Mouse (Mus musculus): Measurements from ENCODE around the gene Pnpla7. TPM values are rescaled to one million over a fixed set of nuclear protein-coding genes. Genes with fewer than 3 reads are reported as not detected.
"Not testable (repeated sequence)": the region's sequence is repeated elsewhere in the genome, so short reads cannot be mapped to it uniquely, and the experiment has no call there.

The Pnpla7 gene
- polyA plus RNA-seq, 1 experiment from 2014 or later = 7.4 TPM

DNA sequence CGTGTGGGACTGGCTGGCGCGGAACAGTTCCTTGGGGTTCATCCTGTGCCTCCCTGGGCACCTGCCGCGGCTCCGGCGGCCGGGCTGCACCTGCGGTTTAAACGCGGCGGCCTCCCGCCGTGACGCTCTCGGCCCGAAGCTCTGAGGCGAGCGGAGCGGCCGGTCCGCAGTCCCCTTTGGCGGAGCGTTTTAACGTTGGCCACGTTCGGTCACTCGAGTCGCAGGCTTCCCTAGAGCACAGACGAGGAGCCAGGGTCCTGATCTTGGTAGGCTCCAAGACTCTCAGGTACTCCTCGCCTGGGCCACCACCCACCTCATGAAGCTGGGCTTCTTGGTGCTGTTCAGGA is 25.7 kb upstream of the Pnpla7 start:
- peak overlapping the region; percentile 23; the same call in 1 of the 2 replicates for H3K27ac ChIP-seq
- peak overlapping the region; percentile 91 for H3K4me3 ChIP-seq
- peaks cover 15% of the 10 kb centered on the region for H3K4me1 ChIP-seq
- ATAC-seq (ENCODE audit: low FRiP score, low read depth) = no peak
- H3K27me3 ChIP-seq = no peaks in the 10 kb centered on the region
- under 1% methylated on average over 31 of the region's 31 CpGs for WGBS
- H3K4me2 ChIP-seq (replicated peaks) = peak overlapping the region; percentile 93
- peak overlapping the region; percentile 95 for H3K9ac ChIP-seq
- H3K36me3 ChIP-seq = peaks cover 36% of the 10 kb centered on the region
- H3K9me3 ChIP-seq = no peaks in the 10 kb centered on the region

DNA sequence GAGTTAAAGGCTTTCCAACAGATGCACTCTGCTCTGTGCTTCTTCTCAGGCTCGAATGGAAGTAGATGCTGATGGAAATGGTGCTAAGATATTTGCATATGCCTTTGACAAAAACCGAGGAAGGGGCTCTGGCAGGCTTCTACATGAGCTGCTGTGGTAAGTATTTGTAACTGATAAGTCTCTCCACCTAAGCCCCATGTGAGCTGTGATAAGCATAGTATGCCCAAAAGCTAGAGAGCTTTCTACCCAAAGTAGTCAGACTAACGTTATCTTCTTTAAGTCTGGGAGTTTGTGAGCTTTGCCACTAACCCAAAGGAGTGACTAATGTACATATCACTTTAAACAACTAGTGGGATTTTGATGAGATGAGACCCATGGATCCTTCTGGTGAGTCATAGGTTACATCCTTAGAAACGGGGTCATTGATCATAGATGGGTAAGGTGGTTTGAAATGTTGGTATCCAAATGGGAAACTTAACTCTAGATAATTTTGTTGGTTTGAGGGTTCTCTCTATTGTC is 23.2 kb upstream of the Pnpla7 start:
- no peak overlapping the region for H3K9ac ChIP-seq
- H3K36me3 ChIP-seq = peaks cover 58% of the 10 kb centered on the region
- ATAC-seq (ENCODE audit: low FRiP score, low read depth) = no peak
- no peak overlapping the region for H3K4me2 ChIP-seq (replicated peaks)
- H3K4me1 ChIP-seq = peaks cover 15% of the 10 kb centered on the region
- 84% methylated on average over 4 of the region's 4 CpGs for whole genome bisulfite sequencing
- H3K27me3 ChIP-seq = no peaks in the 10 kb centered on the region
- H3K27ac ChIP-seq = no peak overlapping the region
- H3K9me3 ChIP-seq = no peaks in the 10 kb centered on the region
- H3K4me3 ChIP-seq = no peak overlapping the region

DNA sequence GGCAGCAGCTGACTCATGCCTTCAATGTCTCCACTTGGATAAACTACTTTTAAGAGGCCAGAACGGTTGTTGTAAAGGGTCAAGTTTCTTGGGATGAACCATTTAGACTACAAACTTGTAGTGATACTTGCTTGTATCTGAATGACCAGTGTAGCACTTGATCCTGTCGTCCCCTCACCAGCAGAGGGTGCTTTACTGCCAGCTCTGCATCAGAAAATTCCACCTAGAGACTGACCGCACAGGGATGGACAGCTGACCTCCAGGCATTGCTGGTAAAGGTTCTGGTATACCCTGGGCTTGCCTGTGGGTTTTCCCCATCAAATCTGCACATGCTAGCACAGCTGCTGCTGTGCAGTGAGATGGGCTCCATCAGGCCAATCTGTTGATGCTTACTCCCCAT is 14.9 kb upstream of the Pnpla7 start:
- Histone ChIP-seq H3K27ac (no peak overlapping the region), H3K27me3 (no peaks in the 10 kb centered on the region), H3K9me3 (no peaks in the 10 kb centered on the region), H3K4me2 (replicated peaks) (no peak overlapping the region), H3K4me3 (no peak overlapping the region), H3K36me3 (peaks cover 73% of the 10 kb centered on the region), H3K4me1 (peaks cover 12% of the 10 kb centered on the region), H3K9ac (no peak overlapping the region)
- ATAC-seq (ENCODE audit: low FRiP score, low read depth) = no peak
- WGBS = 35% methylated on average over 3 of the region's 3 CpGs

DNA sequence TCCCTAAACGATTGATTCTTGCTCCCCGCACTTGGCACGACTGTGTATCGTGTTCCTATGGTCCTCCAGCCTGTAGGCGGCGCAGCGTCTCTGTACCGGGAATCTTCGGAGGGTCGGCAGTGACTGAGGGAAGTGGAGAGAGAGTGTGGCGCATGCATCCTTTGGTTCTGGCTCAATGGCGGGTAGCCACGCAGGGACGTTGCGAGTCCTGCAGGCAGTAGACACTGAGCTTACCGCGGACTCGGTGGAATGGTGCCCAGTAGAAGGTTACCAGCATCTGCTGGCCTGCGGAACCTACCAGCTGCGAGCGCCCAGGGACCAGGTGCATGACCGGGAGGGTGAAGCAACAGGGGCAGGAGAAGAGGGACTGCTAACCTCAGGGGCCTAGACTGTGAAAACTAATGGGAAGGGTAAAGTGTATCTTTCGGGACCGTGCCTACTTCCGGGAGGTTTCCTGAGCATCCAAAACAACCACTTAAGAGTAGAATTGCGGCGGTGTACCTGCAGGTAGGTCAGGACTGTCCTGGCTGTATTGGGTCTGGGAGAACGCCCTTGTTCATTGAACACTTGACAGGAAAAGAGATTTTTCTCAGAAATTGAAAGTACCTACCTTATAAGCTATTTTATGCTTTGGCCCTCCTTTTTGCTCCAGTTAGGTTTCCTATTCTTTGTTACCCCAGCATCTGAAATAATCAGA is 13.4 kb upstream of the Pnpla7 start, which contains the start of gene Dph7:
Gene Dph7 (plus strand): TSS at position 97 of the 697 bp plus-strand sequence.
- H3K36me3 ChIP-seq = peaks cover 71% of the 10 kb centered on the region
- H3K4me1 ChIP-seq = peaks cover 12% of the 10 kb centered on the region
- 1% methylated on average over 28 of the region's 28 CpGs for WGBS
- H3K27me3 ChIP-seq = no peaks in the 10 kb centered on the region
- H3K9me3 ChIP-seq = no peaks in the 10 kb centered on the region
- H3K27ac ChIP-seq = no peak within 1 kb of the TSS
- peak within 1 kb of the TSS; percentile 90 for H3K9ac ChIP-seq
- peak; percentile 89 for ATAC-seq (ENCODE audit: low FRiP score, low read depth)
- peak within 1 kb of the TSS; percentile 71 for H3K4me2 ChIP-seq (replicated peaks)
- peak within 1 kb of the TSS; percentile 87 for H3K4me3 ChIP-seq

DNA sequence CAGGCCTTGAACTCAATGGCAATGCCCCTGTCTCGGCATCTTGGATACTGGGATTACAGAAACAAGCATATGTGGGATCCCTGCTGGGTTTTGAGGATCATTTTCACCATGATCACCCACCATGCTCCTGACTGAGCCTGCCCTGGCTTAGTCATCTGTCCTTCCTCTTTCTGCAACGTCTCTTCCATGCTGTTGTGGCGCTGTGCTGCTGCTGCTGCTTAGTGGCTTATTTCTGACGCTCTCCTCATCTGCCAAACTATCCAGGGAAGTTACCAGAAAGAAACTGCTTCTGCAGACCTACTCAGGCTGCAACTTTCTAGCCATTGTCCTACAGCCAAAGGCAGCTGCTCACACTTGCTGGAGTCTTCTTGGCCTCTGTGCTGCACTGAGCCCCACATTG is 5.4 kb upstream of the Pnpla7 start:
- no peak overlapping the region for H3K4me2 ChIP-seq (replicated peaks)
- ATAC-seq (ENCODE audit: low FRiP score, low read depth) = no peak
- no peak overlapping the region for H3K9ac ChIP-seq
- H3K27me3 ChIP-seq = no peaks in the 10 kb centered on the region
- no peak overlapping the region for H3K4me3 ChIP-seq
- peaks cover 13% of the 10 kb centered on the region for H3K4me1 ChIP-seq
- no peaks in the 10 kb centered on the region for H3K9me3 ChIP-seq
- 83% methylated on average over 4 of the region's 4 CpGs for WGBS
- H3K36me3 ChIP-seq = peaks cover 75% of the 10 kb centered on the region
- no peak overlapping the region for H3K27ac ChIP-seq

DNA sequence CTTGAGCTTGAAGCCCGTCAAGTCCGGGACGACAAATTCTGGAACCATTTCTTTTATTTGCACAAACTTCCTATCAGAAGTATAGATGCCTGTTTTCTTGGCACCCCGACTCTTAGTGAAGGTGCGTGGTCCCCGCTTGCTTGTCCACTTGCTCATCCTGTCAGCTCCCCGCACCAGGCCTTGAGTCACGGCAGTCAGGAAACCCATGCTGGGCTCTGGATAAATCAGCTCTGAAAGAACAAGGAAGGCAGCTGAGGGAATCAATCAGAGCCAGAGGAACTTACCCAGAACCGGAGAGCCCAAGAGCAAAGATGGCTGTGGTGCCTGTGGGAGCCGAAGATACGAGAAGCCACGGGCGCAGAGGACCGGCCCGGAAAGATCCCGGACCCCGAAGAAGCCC is 1.4 kb upstream of the Pnpla7 start:
- WGBS = under 1% methylated on average over 17 of the region's 17 CpGs
- not testable (repeated sequence) for H3K9me3 ChIP-seq; ATAC-seq (ENCODE audit: low FRiP score, low read depth); H3K27me3 ChIP-seq
- Histone ChIP-seq H3K9ac (peak overlapping the region; percentile 86), H3K4me3 (peak overlapping the region; percentile 82), H3K4me2 (replicated peaks) (peak overlapping the region; percentile 97), H3K27ac (peak overlapping the region; percentile 81; the same call in 1 of the 2 replicates), H3K36me3 (peaks cover 40% of the 10 kb centered on the region), H3K4me1 (peaks cover 18% of the 10 kb centered on the region)

DNA sequence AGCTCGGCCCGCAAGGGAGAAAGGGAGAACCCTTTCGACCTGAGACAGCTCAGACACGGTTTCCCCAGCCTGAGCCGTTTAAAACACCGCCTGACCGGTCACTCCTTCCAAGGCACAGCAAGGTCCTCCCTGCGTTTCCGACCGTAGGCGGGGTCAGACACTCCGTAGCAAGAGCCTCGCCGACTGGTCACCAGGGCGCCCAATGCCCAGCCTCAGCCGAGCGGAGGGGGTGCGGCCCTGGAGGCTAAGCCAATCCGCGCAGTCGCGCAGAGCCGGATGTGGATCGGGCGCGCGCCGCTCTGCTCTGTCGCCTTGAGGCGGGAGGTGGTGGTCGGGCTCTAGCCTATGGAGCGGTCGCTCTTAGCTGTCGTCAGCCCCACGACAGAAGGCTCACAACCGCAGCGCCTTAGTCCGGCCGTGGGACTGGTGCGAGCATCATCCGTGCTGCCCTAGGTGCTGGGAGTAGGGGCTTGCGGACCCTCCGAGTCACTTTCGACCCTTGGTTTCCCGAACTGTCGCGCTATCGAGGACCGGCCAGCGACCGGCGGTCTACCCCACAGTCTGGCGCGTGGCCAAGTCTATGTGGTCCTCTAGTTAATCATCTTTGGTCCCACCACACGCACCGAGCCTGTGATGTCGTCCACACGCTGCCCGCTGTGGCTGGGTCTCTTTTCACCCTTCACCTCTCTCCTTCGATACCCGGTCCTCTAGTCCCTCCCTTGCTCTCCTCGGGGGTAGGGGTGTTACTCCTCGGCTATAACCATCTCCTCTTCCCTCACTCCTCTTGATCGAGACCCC is 728 bp upstream of the Pnpla7 start, which contains the start of gene Mrpl41:
Gene Mrpl41 (minus strand): TSS at position 193 of the 798 bp plus-strand sequence.
- peak; percentile 99 for ATAC-seq (ENCODE audit: low FRiP score, low read depth)
- H3K9ac ChIP-seq = peak within 1 kb of the TSS; percentile 86
- under 1% methylated on average over 63 of the region's 64 CpGs for WGBS

DNA sequence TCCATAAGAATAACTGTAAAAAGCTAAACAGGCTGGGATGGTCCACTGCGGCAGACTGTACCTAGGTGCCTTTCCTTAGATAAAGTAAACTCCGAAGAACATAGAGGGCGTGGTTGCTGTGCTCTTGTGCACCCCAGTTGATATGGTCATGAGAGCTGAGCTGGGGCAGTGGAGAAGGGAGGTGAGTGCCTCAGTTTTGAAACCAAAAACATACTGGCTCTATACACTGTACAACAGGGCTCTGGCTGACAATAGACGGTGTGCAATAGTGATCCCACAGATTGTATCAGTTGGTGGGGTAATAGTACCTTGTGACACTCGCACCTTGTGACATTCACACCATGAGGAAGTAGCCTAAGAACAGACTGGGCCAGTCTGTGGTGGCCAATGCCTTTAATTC is 1.1 kb downstream of the Pnpla7 start:
- no peak overlapping the region for H3K4me3 ChIP-seq
- no peaks in the 10 kb centered on the region for H3K27me3 ChIP-seq
- H3K36me3 ChIP-seq = peaks cover 15% of the 10 kb centered on the region
- ATAC-seq (ENCODE audit: low FRiP score, low read depth) = no peak
- H3K4me1 ChIP-seq = peaks cover 18% of the 10 kb centered on the region
- H3K9me3 ChIP-seq = no peaks in the 10 kb centered on the region
- H3K4me2 ChIP-seq (replicated peaks) = no peak overlapping the region
- no peak overlapping the region for H3K9ac ChIP-seq
- 90% methylated on average over 5 of the region's 5 CpGs for WGBS
- H3K27ac ChIP-seq = no peak overlapping the region

More for the DNA sequence above, 728 bp upstream of the Pnpla7 start, which contains the start of gene Mrpl41:
- H3K4me1 ChIP-seq = peaks cover 18% of the 10 kb centered on the region
- peak within 1 kb of the TSS; percentile 86 for H3K27ac ChIP-seq
- no peaks in the 10 kb centered on the region for H3K27me3 ChIP-seq
- peaks cover 34% of the 10 kb centered on the region for H3K36me3 ChIP-seq
- no peaks in the 10 kb centered on the region for H3K9me3 ChIP-seq
- peak within 1 kb of the TSS; percentile 82 for H3K4me3 ChIP-seq
- peak within 1 kb of the TSS; percentile 97 for H3K4me2 ChIP-seq (replicated peaks)

DNA sequence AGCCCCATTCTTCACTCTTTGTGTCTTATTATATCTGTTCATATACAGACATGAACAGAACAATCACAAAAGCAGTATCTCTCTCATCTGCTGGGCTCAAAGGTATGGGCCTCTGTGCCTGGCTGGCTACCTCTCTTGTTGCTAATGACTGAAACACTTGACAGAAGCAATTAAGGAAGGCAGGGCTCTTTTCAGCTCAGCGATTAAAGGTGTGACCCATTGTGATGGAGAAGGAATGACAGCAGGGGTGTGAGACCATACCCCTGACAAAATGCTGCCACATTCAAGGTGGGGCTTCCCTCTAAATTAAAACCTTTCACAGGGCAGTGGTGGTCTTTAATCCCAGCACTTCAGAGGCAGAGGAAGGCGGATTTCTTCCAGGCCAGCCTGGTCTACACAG is 11.9 kb downstream of the Pnpla7 start:
- Histone ChIP-seq H3K4me2 (replicated peaks) (no peak overlapping the region), H3K27ac (no peak overlapping the region), H3K27me3 (no peaks in the 10 kb centered on the region), H3K36me3 (peaks cover 14% of the 10 kb centered on the region), H3K4me1 (no peaks in the 10 kb centered on the region), H3K9me3 (no peaks in the 10 kb centered on the region), H3K4me3 (no peak overlapping the region), H3K9ac (no peak overlapping the region)
- 42% methylated on average over 2 of the region's 2 CpGs for WGBS
- ATAC-seq (ENCODE audit: low FRiP score, low read depth) = no peak

DNA sequence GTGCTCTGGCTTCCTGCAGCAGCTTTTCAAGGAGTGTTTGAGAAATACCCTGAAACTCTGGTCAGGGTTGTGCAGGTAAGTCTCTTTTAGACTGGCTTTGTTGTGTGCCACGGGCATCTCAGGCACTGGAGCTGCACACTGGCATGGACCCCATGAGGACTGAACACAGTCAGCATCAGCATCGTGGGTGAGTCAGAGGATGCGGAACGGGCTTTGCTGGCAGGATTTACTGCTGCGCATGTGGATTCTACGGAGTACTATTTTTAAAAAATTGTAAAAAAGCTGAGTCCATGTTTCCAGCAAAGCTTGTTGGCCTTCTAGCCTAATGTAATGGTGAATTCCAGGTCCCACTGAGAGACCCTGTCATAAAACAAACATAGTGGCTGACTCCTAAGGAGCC is 19.5 kb downstream of the Pnpla7 start:
- WGBS = 93% methylated on average over 6 of the region's 6 CpGs

DNA sequence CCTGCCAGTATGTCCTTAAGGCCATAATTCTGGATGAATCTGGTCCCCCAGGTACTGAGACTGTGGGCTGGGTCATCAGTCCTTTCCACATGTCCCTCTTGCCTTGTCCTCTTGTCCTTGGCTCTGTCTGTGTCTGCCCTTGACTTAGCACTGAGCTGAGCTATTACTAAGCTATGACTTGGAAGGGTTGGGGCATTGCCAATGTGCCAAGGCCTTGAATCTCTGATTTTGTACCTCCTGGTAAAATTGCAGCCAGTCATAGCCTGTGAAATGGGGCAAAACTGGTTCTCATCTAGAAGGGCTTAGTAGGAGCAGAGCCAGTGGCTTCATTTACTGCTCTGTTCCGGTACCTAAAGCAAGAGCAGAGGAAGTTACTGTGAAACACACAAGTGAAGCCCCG is 20.6 kb downstream of the Pnpla7 start:
- H3K9ac ChIP-seq = no peak overlapping the region
- no peaks in the 10 kb centered on the region for H3K4me1 ChIP-seq
- H3K4me2 ChIP-seq (replicated peaks) = no peak overlapping the region
- H3K4me3 ChIP-seq = no peak overlapping the region
- H3K27me3 ChIP-seq = no peaks in the 10 kb centered on the region
- no peaks in the 10 kb centered on the region; the same call in 1 of the 2 replicates for H3K36me3 ChIP-seq
- no peaks in the 10 kb centered on the region for H3K9me3 ChIP-seq
- 94% methylated on average over 2 of the region's 2 CpGs for WGBS
- no peak overlapping the region for H3K27ac ChIP-seq
- ATAC-seq (ENCODE audit: low FRiP score, low read depth) = no peak

More for the DNA sequence above, 19.5 kb downstream of the Pnpla7 start:
- H3K27me3 ChIP-seq = no peaks in the 10 kb centered on the region
- H3K36me3 ChIP-seq = no peaks in the 10 kb centered on the region; the same call in 1 of the 2 replicates
- H3K4me3 ChIP-seq = no peak overlapping the region
- no peaks in the 10 kb centered on the region for H3K4me1 ChIP-seq
- no peaks in the 10 kb centered on the region for H3K9me3 ChIP-seq
- no peak overlapping the region for H3K4me2 ChIP-seq (replicated peaks)
- no peak overlapping the region for H3K9ac ChIP-seq
- H3K27ac ChIP-seq = no peak overlapping the region
- no peak for ATAC-seq (ENCODE audit: low FRiP score, low read depth)

DNA sequence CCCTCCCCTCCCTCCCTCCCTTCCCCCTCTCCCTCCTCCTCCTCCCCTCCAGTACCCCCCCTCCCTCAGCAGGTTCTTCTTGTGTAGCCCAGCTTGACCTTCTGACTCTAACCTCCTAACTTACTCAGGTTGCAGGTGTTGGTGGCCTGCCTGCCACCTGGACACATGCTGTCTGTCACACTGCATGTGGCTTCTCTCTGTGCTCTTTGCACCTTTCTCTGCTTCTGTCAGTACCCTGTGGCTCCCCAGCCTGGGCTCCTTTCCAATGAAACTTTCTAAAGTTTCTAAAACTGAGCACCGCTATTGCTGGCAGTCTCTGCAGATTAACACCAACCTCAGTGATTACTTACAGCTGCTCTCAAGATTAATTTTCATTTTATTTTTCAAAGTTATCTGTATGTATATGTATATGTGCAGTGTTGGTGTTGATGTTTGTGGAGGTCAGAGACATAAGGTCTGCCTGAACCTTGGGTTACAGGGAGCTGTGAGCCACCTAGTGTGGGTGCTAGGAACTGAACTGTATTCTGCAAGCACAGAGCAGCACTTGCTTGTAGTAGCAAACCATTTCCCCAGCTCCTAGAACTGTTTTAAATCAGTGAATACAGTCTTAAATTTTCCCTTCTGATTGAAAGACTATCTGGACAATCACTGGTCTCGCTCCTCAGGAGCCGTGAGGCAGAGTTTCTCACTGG is 24.9 kb downstream of the Pnpla7 start:
- H3K36me3 ChIP-seq = no peaks in the 10 kb centered on the region
- no peaks in the 10 kb centered on the region for H3K9me3 ChIP-seq
- no peaks in the 10 kb centered on the region for H3K4me1 ChIP-seq
- 72% methylated on average over 3 of the region's 3 CpGs for WGBS
- ATAC-seq (ENCODE audit: low FRiP score, low read depth) = no peak; the same call in 1 of the 2 replicates
- H3K4me2 ChIP-seq (replicated peaks) = no peak overlapping the region
- no peak overlapping the region for H3K9ac ChIP-seq
- H3K27me3 ChIP-seq = no peaks in the 10 kb centered on the region
- H3K4me3 ChIP-seq = no peak overlapping the region
- H3K27ac ChIP-seq = no peak overlapping the region

Measured in limb, embryonic 13.5 days (tissue).